Mouse (Mus musculus) 3134 (cell line): ENCODE measurements around the gene Smc3.

Experiments used
- DNase-seq: peaks from one replicate; pipeline ENCODE4 v3.0.0-alpha.2; 2011; ENCODE audit warnings: low spot score; ENCODE audit not compliant: insufficient read length; ENCODE audit errors: extremely low read depth

Gene Smc3

DNA sequence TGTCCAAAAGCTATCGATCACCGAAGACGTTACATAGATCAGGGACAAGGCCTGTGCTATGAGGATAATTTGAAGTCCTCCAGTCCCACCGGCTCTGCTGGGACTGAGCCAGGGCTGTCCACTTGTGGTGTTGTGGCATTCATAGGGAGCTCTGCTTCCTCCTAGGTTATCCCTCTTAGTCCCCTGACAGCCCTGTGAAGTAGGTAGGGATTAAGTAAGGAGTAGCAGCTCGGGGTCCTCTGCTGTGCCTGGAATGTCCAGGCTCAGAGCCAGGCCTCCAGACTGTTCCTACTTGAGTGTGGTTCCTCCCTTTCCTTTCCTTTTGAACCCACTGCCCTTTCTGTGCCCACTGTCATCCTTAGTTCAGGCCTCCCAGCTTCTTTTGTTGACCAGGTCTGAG is 87.4 kb downstream of the Smc3 start:
- DNase-seq: no peak

DNA sequence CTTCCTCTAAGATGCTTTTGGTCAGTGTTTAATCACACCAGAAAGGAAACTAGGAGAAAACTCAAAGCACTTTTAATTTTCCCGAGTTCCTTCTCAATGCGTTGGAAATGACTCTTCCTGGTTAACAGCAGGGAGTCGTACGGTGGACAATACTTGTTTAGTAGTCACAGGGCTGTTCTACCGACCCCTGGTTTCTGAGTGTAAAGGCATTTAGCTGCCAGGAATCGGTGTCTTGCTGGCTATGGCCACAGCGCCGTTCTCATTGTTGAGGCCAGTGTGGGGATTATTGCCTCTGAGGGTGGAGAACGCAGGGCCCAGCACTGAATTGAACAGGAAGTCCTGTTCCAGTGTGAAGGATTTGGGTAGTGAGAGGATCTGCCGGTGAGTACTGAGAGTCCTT is 90.6 kb downstream of the Smc3 start:
- no peak for DNase-seq

DNA sequence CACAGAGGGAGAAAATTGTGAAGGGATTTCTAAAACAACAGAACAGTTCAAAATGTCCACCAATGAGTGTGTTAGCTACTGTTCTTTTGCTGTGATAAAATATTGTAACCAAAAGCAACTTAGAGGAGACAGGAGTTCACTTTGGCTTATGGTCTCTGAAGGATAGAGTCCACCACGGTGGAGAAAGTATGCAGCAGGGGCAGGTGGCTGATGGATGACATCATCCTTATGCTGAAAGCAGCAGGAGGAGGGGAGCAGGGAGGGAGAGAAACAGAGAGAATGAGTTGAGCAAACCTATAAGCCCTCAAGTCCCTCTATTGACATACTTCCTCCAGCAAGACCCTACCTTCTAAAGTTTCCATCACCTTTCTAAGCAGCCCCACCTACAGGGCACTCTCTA is 93.8 kb downstream of the Smc3 start:
- no peak for DNase-seq
